Mouse (Mus musculus) frontal cortex, postnatal 10 days (tissue): Measurements from ENCODE around the gene Mmp2.
"Not testable (repeated sequence)": the region's sequence is repeated elsewhere in the genome, so short reads cannot be mapped to it uniquely, and the experiment has no call there.

Source experiments
- DNase-seq, 2 experiments: peaks; one replicate each; pipeline ENCODE4 v3.0.0; 2022; ENCODE audit warnings: low spot score in 2 of 2, mixed read lengths in 1 of 2

Mmp2 gene

DNA sequence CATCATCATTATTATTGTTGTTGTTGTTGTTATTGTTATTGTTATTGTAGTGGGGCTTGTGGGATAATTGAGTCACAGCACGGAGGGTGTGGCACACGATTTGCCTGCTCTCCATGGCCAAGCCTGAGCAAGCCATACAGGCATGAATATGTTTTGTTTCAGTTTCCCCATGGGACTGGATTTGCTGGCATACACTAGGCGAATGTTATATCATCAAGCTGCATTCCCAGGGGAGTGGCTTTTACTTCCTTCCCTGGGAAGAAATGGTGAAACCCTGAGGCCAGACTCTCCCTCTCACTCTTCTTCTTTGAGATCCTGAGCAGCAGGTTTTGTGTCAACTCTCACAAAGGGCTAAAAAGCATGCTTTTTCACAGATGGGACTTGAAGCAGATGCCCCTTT, 11.5 kb downstream of the Mmp2 start:
- DNase-seq: no peak

DNA sequence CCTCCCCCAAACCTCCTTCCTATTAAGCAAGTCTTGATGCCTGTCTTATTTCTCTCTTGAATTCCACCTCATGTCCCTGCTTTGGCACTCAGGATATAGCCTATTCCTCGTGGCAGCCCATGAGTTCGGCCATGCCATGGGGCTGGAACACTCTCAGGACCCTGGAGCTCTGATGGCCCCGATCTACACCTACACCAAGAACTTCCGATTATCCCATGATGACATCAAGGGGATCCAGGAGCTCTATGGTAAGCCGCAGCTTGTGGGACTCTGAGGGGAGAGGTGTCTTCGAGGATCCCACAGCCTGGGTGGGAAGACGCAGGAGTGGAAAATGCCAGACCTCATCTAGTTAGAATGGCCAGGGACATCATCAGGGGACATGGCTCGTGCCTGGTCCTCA, 12.1 kb downstream of the Mmp2 start:
- DNase-seq: no peak

DNA sequence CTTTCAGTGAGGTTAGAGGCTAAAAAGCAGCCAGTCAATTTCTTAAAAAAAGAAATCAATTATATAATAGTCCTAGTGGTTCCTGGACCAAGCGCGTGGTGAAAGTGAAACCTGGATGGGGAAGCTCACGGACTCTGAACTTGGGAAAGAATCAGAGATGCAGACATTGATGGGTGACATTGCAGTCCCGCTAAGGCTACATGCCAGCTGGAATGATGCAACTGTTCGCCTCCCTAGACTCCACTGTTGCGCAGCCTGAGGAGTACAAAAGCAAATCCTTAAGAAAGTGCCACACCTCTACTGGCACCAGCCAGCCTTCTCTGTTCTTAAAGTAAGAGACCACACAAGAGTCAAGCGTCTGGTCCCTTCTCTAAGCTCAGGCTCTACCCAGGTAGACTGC, 12.8 kb downstream of the Mmp2 start:
- DNase-seq: no peak

DNA sequence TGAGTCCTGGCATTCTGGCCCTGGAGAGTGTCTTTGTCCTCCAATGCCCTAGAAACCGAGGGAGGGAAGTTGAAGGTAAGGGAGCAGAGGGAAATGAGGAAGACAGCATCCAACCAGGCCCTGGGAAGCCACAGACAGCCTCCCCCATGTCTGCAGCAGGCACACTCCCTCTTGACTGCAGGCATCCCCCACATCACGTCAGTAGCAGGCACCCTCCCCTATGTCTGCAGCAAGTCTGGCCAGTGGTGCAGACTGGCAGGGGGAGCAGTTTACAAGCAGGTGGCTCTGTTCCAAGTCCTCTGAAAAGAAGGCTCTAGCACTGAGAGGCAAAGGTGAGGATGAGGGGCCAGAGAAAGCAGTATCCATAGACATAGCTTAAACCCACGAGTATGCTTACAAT, 19.6 kb downstream of the Mmp2 start:
- DNase-seq: no peak

DNA sequence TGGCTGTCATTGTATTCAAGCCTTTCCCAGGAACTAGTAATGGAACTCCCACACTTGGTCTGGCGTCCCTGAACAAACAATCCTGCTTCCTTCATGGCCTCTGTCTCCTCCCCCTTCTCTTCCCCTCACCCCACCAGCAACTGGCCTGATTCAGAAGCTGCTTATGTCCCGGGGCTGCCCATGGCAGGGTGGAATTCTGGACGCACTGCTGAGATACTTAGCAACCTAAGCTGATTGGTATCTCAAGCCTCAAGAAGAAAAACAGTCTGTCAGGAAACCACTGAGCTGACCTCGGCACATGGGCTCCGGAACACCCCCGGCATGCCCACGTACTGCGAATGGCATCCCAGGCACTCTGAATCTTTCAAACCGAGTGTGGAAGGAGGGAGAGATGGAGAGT, 20.2 kb downstream of the Mmp2 start:
- no peak for DNase-seq

DNA sequence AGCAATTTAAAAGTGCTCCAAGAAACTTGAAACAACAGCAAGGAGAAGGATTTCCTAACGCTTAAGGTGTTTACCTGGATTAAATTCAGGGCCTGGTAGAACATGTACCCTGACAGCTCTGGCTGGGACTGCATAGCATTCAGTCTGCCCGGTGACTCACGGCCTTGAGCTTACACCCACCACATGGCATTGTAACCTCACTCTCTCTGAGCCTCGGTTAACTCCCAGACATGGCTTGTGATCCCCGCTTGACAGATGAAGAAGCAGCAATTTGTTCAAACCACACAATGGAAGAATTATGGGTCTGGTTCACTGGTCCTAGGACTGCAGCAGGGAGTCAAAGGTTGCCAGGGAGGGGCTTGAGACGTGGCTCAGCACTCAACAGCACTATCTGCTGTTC, 22.2 kb downstream of the Mmp2 start:
- DNase-seq: no peak

DNA sequence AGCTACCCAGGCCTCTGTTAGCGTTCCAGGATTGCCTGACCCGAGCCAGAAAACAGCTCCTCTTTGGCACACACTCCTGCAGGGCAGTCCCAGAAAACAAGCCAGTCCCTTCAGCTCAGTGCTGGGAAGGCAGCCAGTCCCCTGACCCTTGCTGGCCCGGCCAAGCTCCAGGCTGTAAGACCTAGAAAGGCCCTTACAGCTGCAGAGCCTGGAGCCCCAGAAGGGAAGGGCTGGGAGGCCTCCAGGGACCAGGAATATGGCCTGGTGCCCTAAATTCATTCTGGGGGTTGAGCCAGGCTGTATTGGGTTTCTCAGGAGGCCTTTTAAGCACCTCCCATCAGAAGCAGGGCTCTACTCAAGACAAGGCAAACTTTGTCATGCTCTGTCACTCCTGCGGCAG, 23.1 kb downstream of the Mmp2 start:
- peak; percentile 74 to 82 for DNase-seq

DNA sequence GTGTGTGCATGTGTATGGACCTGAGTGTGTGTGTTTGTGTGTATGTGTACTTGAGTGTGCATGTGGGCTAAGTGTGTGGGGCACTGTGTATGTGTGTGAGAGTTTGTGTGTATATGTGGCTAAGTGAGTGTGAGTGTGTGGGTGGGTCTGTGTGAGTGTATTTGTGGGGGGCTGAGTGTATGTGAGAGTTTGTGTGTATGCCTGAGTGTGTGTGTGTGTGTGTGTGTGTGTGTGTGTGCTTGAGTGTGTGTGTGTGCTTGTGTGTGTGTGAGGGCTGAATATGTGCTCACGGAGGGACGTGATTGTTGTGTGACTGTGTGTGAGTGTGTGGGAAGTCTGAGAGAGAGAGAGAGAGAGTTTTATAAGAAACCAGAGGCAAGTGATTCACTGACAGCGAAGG, 24.3 kb downstream of the Mmp2 start:
- no peak for DNase-seq

DNA sequence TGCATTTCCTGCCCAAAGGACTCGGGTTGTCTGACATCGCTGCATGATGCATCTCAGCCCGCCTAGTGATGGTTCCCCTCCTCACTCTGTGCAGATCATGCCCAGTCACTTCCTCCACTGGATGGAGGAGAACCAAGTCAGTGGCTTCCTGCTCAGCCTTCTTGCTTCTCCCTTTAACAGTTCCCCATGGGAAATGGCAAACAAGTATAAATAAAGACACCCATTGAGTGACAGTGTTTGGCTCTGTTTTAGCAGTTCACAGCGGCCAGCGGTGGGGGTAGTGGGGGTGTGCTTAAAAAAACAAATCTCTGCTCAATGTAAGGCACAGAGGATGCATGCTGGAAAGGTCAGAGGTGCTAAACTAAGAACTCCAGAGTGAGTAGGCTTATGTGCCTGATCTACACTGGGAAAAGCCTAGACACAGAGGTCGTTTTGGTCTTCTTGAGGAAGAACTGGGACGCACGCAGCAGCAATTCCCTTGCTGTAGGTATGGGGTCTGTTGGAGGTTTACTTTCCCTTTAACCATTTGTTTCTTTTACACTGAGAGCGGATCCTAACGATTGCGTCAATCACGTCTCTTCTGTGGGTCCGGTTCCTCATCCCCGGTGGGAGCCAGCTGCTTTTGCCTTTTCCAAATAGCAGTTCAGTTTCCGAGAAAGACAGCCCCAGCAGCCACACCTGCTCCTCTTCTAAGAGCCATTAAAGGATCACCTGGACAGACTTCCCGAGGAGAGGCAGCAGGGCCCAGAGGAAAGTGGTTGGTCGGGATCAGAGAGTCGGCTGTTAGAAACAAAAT, 26.3 kb downstream of the Mmp2 start:
- DNase-seq: no peak

DNA sequence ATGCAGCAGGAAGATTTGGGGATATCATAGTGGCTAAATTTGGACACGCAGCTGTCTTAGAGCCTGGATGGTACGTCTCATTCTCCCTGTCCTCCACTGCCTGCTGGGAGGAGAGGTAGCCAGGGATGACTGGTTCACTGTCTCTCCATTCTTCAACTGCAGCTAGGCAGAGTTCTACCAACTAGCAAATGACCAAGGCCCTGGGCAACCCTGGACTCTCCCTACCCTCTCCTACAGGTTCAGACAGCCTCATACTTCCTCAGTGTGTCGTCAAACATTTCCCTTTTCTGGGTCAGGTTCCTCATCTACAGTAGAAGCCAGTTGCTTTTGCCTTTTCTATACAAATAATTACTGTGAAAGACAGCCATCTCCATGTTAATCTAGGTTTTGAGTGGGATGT, 27.6 kb downstream of the Mmp2 start:
- no peak for DNase-seq

DNA sequence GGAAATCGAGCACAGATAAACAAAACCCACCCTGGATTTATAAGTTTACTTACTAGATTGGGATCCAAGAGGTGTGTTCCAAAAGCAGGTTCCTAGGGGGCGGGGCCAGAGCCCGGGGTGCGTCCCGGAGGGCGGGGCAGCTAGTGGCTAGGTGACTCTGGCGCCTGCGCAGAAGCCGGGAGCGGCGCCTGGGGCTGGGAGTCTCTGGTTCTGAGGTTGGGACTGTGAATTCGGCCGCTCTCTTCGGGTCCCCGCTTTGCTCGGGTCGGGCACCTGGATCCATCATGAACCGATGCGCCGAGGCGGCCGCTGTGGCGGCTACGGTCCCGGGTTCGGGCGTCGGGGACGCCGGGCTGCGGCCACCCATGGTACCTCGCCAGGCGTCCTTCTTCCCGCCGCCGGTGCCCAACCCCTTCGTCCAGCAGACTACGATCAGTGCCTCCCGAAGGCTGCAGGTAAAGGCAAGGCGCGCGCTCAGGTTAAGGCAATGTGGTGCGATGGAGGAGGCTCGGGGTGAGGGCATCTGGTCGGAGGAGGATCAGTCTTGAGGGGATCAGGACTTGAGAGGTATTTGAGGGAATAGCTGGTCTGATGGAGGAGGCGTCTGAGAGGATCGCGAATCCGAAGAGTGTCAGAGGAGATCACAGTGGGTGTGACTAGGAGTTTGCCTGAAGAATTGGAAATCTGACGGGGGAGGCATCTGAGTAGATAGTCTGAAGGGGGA, 28.2 kb downstream of the Mmp2 start, which contains the start of gene Lpcat2:
Lpcat2 (plus strand) TSS at position 169 of the 724 bp plus-strand sequence.
- peak; percentile 58 to 73 for DNase-seq

DNA sequence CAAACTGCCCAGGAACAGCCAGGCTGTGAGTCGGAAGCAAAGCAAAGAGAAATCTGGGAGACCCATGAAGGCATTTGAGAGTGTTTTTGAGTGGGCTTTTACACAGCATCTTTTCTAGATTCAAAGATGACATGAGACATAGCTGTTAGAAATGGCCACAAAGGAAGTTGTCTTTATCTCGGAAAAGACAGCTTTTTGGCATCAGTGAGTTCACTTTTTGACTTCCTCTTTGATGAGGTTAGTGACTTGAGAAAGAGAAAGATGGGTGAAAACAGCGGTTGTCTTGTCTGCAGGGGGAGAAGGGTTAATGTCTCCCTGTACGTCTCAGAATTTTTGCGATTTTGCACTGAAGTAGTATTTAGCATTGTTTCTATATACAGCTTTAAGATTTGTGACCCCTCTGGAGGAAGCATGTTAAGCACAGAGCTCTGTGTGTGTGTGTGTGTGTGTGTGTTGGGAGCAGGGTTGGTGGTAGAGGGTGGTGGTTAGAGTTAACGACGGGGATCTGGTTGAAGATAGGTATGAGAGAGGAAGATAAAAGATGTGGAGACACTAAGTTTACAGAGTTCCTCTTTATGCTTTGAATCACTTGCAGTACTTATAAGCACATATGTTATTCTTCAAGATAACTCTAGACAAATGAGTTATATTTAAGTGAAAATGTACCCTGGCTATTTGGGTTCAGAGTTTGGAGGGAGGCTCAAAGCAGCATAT, 29.3 kb downstream of the Mmp2 start:
- DNase-seq: no peak

DNA sequence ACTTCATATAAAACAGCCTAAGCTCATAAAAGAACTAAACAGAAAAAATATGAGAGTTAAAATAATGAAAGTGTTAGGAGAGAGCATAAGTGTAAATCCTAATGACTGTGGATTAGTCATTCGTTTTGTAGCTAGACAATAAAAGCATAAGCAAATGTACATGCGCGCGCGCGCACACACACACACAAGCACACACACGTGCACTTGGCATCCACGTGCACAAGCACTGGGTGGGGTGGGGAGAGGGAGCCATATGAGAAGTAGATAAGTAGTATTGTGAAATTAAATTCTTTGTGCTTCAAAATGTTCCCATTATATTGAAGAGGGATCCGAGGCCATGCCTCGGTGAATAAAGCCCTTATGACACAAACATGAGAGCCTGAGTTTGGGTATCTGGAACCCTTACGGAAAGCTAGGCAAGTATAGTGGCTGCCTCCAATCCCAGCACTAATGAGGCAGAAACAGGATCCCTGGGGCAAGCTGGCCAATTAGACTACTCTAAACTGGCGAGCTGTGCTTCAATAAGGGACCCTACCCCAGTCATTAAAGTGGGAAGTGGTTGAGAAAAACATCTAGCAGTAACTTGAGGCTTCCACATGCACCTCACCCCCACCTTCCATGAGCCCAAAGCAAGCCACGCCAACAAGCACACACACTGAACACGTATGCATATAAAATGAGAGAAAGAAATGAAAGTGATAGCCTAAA, 31.5 kb downstream of the Mmp2 start:
- no peak for DNase-seq

DNA sequence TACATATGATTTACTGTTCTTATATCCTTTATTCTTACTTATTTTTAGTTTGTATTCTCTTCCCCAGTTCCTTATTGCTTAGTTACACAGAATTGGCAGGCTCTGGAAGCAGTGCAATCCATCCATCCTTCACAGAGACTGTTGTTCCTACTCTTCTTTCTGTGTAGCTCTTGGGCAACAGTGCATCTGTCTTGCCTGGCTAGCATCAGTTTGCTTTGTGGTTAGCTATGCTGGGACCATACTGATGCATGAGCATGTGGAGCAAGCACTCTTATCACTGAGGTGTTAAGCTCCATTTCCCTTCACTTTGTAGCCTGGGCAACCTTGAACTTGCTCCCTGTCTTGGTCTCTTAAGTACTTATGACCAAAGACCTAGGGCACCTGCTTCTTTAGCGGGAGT, 34.9 kb downstream of the Mmp2 start:
- no peak for DNase-seq

DNA sequence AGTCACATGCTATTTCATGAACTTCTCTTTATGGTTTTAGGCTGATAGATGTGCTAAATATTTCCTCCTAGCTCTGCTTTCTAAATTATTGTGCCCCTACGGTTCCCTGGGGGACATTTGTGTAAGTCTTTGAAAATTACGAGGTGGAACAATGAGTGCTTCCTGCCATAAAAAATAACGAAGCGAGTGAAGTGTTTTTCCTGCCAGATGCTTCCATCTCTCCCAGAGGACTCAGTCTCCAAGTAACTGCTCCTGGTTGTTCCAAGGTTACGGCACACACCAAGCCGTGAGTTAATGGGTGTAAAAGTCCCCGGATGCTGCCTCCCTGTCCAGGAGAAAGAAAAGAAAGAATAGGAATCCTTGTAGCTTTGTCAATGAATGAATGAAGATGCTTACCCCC, 43.2 kb downstream of the Mmp2 start:
- DNase-seq: no peak

DNA sequence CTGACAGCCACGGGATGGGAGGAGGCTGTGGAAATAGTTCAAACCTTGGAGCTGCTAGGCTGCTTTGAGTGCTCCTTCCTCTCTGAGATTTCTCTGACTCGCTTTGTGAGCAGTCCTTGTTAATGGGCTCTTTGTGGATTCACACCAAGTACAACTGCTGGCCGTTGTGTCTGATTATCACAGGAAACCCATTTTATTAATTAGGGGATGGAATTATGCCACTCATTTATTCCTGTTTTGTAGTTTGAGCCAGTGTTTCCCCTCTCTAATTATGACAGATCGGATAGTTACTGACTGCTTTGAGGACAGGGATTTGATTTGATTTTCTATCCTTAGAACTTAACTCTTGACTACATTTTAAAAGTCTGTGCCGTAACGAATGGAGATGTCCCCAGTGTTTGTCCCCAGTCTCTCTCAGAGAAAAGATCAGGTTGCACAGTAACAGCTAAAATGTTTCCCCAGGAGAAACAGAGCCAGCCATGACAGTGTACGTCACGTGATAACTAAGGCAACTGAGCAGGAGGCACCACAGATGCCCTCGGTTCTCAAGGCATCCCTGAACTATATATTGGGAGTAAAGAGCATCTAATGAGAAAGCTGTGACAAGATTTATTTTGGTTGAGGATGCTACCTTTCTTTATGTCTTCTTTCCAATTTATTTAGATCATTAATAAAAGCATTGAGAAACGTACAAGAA, 45.1 kb downstream of the Mmp2 start:
- DNase-seq: no peak

DNA sequence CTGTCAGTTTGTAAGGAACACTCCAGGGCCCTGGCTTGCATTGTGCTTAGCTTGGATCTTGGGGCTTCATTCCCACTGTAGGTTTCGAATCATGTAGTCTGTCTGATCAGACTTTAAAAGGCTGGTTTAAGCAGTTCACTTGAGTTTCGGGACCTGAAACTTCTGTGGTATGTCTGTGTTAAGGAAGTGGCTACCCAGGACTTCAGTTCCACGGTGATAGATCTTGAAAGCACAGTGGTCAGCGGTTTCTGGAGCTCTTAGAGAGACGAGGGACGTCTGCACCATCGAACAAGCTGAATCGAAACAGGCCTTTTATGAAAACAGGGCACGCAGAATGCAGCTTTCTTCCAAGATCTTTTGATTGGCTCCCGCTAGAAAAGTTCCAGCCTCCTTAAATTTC, 48.7 kb downstream of the Mmp2 start:
- no peak for DNase-seq

DNA sequence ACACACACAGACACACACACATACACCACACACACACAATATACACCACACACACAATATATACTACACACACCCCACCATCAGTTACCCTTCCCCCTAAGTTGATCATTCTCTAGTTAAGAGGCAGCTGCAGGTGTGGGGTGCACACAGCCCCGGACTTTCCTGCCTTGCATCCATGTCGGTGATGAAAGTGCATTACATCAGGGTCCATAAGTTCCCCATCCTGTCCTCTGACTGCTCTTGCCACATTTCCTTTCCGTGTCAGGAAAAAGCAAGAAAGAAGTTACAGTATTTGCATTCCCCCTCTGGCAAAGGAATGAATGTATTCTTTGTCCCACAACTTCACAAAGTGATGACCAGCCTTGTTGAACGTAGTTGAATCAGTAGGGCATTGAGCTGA, 54.2 kb downstream of the Mmp2 start:
- DNase-seq: no peak

DNA sequence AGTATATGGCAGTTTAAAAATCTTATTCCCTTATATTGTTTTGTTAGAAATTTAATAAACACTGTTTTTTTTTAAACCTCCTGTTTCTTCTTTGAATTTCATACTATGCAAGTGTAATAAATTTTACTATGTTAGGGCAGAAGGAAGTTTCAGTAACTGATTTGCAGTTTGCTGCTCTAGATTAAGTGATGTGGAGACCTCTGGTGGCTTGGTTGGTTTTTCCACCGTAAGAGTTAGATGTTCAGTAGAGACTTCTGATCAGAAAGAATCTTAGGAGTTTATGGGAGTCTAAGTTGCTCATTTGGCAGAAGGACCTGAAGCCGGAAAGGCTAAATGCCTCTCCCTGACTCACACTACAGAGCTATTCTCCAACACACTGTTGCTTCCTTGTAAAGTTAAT, 56.7 kb downstream of the Mmp2 start:
- no peak for DNase-seq

DNA sequence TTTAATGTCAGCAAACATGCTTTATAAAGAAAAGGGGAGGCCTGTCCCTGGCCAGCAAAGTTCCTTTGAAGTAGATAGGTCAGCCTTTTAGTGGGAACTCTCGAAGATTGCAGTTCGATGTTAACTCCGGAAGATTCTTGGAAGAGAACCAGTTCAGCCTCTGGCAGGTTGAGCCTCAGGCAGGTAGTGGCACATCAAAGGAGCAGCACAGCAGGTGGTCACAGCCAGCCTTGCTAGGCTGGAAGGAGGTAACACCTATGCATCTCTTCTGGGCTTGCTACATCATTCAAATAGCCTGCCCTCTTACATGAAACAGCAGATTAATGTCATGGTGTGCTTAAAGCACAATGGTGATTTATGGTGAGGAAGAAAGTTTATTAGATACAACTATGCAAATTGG, 65.1 kb downstream of the Mmp2 start:
- DNase-seq: not testable (repeated sequence)

DNA sequence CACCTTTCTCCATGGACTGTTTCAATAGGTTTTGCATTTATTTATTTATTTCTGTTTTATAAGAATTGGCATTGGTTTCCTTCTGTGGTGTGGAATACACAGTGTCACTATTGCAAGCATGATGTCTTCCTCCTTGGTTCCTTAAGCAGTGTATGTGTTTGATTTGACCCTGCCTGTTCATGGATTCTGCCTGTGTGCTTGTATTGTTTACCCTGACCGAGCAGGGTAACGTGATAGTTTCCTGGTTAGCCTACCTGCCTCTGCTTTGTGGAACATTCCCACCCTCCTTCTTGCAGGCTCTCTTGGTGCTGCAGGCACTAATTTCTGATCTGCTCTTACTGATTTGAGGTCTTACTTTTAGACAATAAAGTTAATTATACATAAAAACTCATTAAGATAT, 66.8 kb downstream of the Mmp2 start:
- no peak for DNase-seq

DNA sequence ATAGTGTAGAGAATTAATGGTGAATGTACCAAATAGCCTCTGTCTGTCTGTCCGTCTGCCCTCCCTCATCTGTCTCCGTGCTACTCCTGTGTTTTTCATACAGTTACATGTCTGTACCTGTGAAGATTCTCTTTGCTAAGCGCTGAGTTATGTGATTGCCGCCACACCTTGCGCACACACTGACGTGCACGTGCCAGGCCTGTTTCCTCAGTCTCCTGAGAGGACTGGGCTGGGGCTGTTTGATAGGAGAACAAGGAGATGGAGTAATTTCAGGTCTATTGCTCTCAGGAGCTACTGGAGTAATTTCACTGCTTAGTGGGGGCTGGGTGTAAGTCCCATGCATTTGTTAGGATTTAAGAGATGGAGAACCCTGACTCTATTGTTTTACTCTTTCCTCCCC, 68.0 kb downstream of the Mmp2 start:
- DNase-seq: no peak
